Mouse (Mus musculus) myocyte (in vitro differentiated cells): ENCODE results near the gene Nek9. TPM values are rescaled to one million over a fixed set of nuclear protein-coding genes. Genes with fewer than 3 reads are reported as not detected.

Experiments
- H3K27me3 ChIP-seq: one replicate; pipeline ENCODE4 v1.6.1; 2011; ENCODE audit not compliant: control insufficient read depth, insufficient read depth, insufficient read length
- H3K36me3 ChIP-seq: one replicate; pipeline ENCODE4 v1.6.1; 2011; ENCODE audit not compliant: control insufficient read depth, insufficient read depth
- H3K4me2 ChIP-seq: one replicate; pipeline ENCODE4 v1.6.1; 2011; ENCODE audit warnings: low read depth, control low read depth
- H3K4me3 ChIP-seq: one replicate; pipeline ENCODE4 v1.5.1; 2011; ENCODE audit warnings: mild to moderate bottlenecking, control low read depth, moderate library complexity
- H3K79me2 ChIP-seq: one replicate; pipeline ENCODE4 v1.6.1; 2011; ENCODE audit not compliant: control insufficient read depth, insufficient read depth
- H3ac ChIP-seq: one replicate; pipeline ENCODE4 v1.6.1; 2011; ENCODE audit not compliant: control insufficient read depth, insufficient read length
- CEBPB ChIP-seq: IDR thresholded peaks from 2 replicates; pipeline ENCODE4 v1.6.1; 2011; ENCODE audit warnings: mild to moderate bottlenecking, moderate library complexity; ENCODE audit not compliant: poor library complexity, insufficient read depth, severe bottlenecking
- E2F4 ChIP-seq: IDR thresholded peaks from one replicate; pipeline ENCODE4 v1.6.1; 2011; ENCODE audit warnings: mild to moderate bottlenecking, control low read depth, moderate library complexity; ENCODE audit not compliant: insufficient read depth
- MAX ChIP-seq: IDR thresholded peaks from one replicate; pipeline ENCODE4 v1.6.1; 2011; ENCODE audit warnings: low read depth, mild to moderate bottlenecking, control low read depth
- MYOD1 ChIP-seq, 3 experiments: IDR thresholded peaks; one replicate each; pipeline ENCODE4 v1.6.1; 2011; ENCODE audit warnings: control low read depth in 2 of 3, low read depth in 2 of 3, mild to moderate bottlenecking in 2 of 3, moderate library complexity in 1 of 3; ENCODE audit not compliant: insufficient read length in 2 of 3, control insufficient read depth in 1 of 3
- MYOG ChIP-seq, 3 experiments: IDR thresholded peaks; one replicate each; pipeline ENCODE4 v1.6.1; 2011; ENCODE audit warnings: control low read depth in 2 of 3, low read depth in 2 of 3, mild to moderate bottlenecking in 2 of 3; ENCODE audit not compliant: insufficient read length in 2 of 3, control insufficient read depth in 1 of 3, insufficient read depth in 1 of 3
- POLR2A ChIP-seq: IDR thresholded peaks from one replicate; pipeline ENCODE4 v1.6.1; 2011; ENCODE audit warnings: low read depth, mild to moderate bottlenecking, control low read depth, moderate library complexity; ENCODE audit not compliant: insufficient read length
- POLR2AphosphoS2 ChIP-seq: IDR thresholded peaks from one replicate; pipeline ENCODE4 v1.6.1; 2011; ENCODE audit warnings: low read depth, control low read depth; ENCODE audit not compliant: insufficient read length
- REST ChIP-seq: IDR thresholded peaks from one replicate; pipeline ENCODE4 v1.6.1; 2011; ENCODE audit warnings: mild to moderate bottlenecking, control low read depth, moderate library complexity; ENCODE audit not compliant: insufficient read depth, insufficient read length
- SRF ChIP-seq: IDR thresholded peaks from one replicate; pipeline ENCODE4 v1.6.1; 2011; ENCODE audit warnings: low read depth; ENCODE audit not compliant: control insufficient read depth, insufficient read length
- TCF12 ChIP-seq: IDR thresholded peaks from one replicate; pipeline ENCODE4 v1.6.1; 2011; ENCODE audit warnings: mild to moderate bottlenecking, control low read depth; ENCODE audit not compliant: poor library complexity, insufficient read depth, severe bottlenecking
- TCF3 ChIP-seq: IDR thresholded peaks from one replicate; pipeline ENCODE4 v1.6.1; 2011; ENCODE audit warnings: low read depth, control low read depth; ENCODE audit not compliant: insufficient read length
- USF1 ChIP-seq: IDR thresholded peaks from one replicate; pipeline ENCODE4 v1.6.1; 2011; ENCODE audit warnings: low read depth, mild to moderate bottlenecking, control low read depth, moderate library complexity
- polyA plus RNA-seq: library from polyadenylated mRNA; unstranded; fragments of >200 nt; fragmentation: generic; extraction: Trizol; gene quantifications from one replicate; pipeline ENCODE4 v1.2.1, GENCODE M21; 2012; ENCODE audit warnings: missing spikeins

The Nek9 gene
- polyA plus RNA-seq, 1 experiment: 40.4 TPM

- no peak for TF ChIP-seq E2F4
- TF ChIP-seq MAX: no peak
- no peak for TF ChIP-seq POLR2A
- TF ChIP-seq REST: no peak
- TF ChIP-seq SRF: no peak
- TF ChIP-seq CEBPB: no peak
- TF ChIP-seq MYOD1 (IDR thresholded peaks at IDR 0.05; ENCODE audit: control insufficient read depth in 1 of 3, insufficient read length in 2 of 3, low read depth in 2 of 3): no peak
- Histone ChIP-seq H3K4me3 (no peak overlapping the region), H3K27me3 (no peaks in the 10 kb centered on the region), H3ac (no peak overlapping the region), H3K4me2 (no peak overlapping the region), H3K79me2 (peaks cover 26% of the 10 kb centered on the region), H3K36me3 (peaks cover 18% of the 10 kb centered on the region)
These were observed 3.1 kb upstream of the Nek9 start for GRCm38 (mm10) chr12:85342310-85342709.

DNA sequence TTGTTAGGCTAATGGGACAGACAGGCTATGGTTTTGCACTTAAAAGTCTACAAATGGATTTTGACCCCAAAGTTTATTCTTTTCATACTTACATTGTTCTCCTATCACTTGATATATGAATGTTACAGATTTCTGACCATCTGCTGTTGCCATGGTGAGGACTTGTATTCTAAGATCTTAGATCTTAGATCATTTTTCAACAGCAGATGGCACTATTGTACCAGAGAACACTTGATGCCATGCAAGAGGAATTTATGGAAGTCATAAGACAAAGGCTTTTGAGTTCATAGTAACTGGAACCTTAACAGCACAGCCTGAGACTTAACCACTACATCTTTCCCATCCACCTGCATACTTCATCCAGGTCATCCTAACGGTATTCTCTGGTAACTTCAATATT, 2.0 kb upstream of the Nek9 start:
- H3K79me2 ChIP-seq: peaks cover 28% of the 10 kb centered on the region
- no peaks in the 10 kb centered on the region for H3K27me3 ChIP-seq
- H3K4me2 ChIP-seq: no peak overlapping the region
- TF ChIP-seq CEBPB: no peak
- TF ChIP-seq USF1: no peak
- TF ChIP-seq SRF: no peak
- no peak for TF ChIP-seq REST
- TF ChIP-seq TCF12: no peak
- TF ChIP-seq E2F4: no peak
- TF ChIP-seq MYOD1 (IDR thresholded peaks at IDR 0.05; ENCODE audit: control insufficient read depth in 1 of 3, insufficient read length in 2 of 3, low read depth in 2 of 3): no peak
- no peak for TF ChIP-seq TCF3
- TF ChIP-seq POLR2AphosphoS2: no peak
- no peak for TF ChIP-seq MAX
- TF ChIP-seq MYOG (IDR thresholded peaks at IDR 0.05; ENCODE audit: control insufficient read depth in 1 of 3, insufficient read depth in 1 of 3, insufficient read length in 2 of 3, low read depth in 2 of 3): no peak
- TF ChIP-seq POLR2A: no peak
- H3K4me3 ChIP-seq: no peak overlapping the region
- H3ac ChIP-seq: no peak overlapping the region
- H3K36me3 ChIP-seq: peaks cover 18% of the 10 kb centered on the region

- Histone ChIP-seq H3K79me2 (peaks cover 24% of the 10 kb centered on the region), H3K36me3 (peaks cover 25% of the 10 kb centered on the region), H3K27me3 (no peaks in the 10 kb centered on the region), H3ac (peak overlapping the region; percentile 87), H3K4me3 (peak overlapping the region; percentile 65), H3K4me2 (peak overlapping the region; percentile 68)
- TF ChIP-seq POLR2AphosphoS2: peak; percentile 34
- TF ChIP-seq TCF3: no peak
These were observed 785 bp upstream of the Nek9 start for GRCm38 (mm10) chr12:85339947-85340346.

- peaks cover 24% of the 10 kb centered on the region for H3K79me2 ChIP-seq
- peak overlapping the region; percentile 87 for H3ac ChIP-seq
- peak overlapping the region; percentile 65 for H3K4me3 ChIP-seq
- no peaks in the 10 kb centered on the region for H3K27me3 ChIP-seq
- peaks cover 25% of the 10 kb centered on the region for H3K36me3 ChIP-seq
- peak overlapping the region; percentile 95 for H3K4me2 ChIP-seq
- TF ChIP-seq USF1: no peak
- TF ChIP-seq MYOG (IDR thresholded peaks at IDR 0.05; ENCODE audit: control insufficient read depth in 1 of 3, insufficient read depth in 1 of 3, insufficient read length in 2 of 3, low read depth in 2 of 3): no peak
- TF ChIP-seq MAX: no peak
- no peak for TF ChIP-seq TCF3
- TF ChIP-seq SRF: no peak
- no peak for TF ChIP-seq MYOD1 (IDR thresholded peaks at IDR 0.05; ENCODE audit: control insufficient read depth in 1 of 3, insufficient read length in 2 of 3, low read depth in 2 of 3)
- no peak for TF ChIP-seq POLR2A
- TF ChIP-seq CEBPB: no peak
- TF ChIP-seq TCF12: no peak
- TF ChIP-seq REST: no peak
- no peak for TF ChIP-seq POLR2AphosphoS2
- no peak for TF ChIP-seq E2F4
These were observed 347 bp downstream of the Nek9 start for GRCm38 (mm10) chr12:85338815-85339214.

DNA sequence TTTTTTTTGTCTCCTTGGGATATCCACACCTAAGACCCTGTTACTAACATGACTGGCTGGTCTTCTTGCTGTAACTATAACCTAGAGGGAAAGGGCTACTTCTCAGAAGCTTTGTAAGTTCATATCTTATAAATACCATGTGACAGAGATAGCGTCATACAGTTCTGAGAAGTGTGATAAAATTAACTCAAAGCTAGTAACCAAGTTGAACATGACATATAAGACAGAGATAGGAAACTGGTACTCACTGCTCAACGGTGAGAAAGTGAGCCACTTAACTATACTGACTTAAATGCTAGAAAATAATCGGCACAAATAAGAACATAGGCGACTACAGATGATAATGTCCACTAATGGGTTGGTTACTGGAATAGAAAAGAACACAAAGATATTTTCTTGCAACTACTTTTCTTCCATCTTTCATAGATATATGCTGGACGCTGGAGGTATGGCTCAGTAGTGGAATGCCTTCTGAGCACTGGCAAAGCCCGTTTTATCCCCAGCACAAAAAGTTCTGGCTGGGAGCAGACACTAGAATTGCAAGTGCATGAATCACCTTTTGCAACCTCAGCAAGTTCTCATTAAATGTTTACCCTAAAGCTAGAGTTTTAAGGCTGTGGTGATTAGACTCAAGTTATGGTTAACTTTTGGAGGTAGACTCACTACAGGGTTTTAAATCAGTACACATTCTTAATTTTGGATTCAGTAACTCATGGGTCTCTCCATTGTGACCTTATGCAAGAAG, 1.4 kb downstream of the Nek9 start:
- H3K27me3 ChIP-seq: no peaks in the 10 kb centered on the region
- TF ChIP-seq MAX: no peak
- no peak for TF ChIP-seq E2F4
- no peak overlapping the region for H3ac ChIP-seq
- peaks cover 24% of the 10 kb centered on the region for H3K79me2 ChIP-seq
- peaks cover 29% of the 10 kb centered on the region for H3K36me3 ChIP-seq
- H3K4me3 ChIP-seq: peak overlapping the region; percentile 65
- peak overlapping the region; percentile 95 for H3K4me2 ChIP-seq
